Mouse (Mus musculus) hindbrain, embryonic 13.5 days (tissue): ENCODE measurements around the gene Tgm2. TPM values are rescaled to one million over a fixed set of nuclear protein-coding genes. Genes with fewer than 3 reads are reported as not detected.

ENCODE experiments used
- ATAC-seq: fragments of 200-750 bp; cut with Nextera tagmentation; 2 replicates; pipeline ENCODE4 v1.8.0; 2017; ENCODE audit warnings: moderate TSS enrichment; ENCODE audit not compliant: low FRiP score
- H3K27ac ChIP-seq: fragments of 300-500 bp; sonication (generic); 2 replicates; pipeline ENCODE4 v1.5.1; 2015; ENCODE audit warnings: inconsistent platforms, mild to moderate bottlenecking, moderate library complexity
- H3K27me3 ChIP-seq: fragments of 300-500 bp; sonication (generic); 2 replicates; pipeline ENCODE4 v1.6.1; 2015; ENCODE audit warnings: mild to moderate bottlenecking, inconsistent platforms
- H3K36me3 ChIP-seq: fragments of 300-500 bp; sonication (generic); 2 replicates; pipeline ENCODE4 v1.6.1; 2015; ENCODE audit warnings: mild to moderate bottlenecking, inconsistent platforms
- H3K4me1 ChIP-seq: fragments of 300-500 bp; sonication (generic); replicated peaks from 2 replicates; pipeline ENCODE4 v1.6.1; 2015; ENCODE audit warnings: inconsistent platforms
- H3K4me2 ChIP-seq: fragments of 300-500 bp; sonication (generic); 2 replicates; pipeline ENCODE4 v1.6.1; 2015; ENCODE audit warnings: inconsistent platforms, mild to moderate bottlenecking, moderate library complexity
- H3K4me3 ChIP-seq: fragments of 300-500 bp; sonication (generic); 2 replicates; pipeline ENCODE4 v1.5.1; 2015; ENCODE audit warnings: mild to moderate bottlenecking, inconsistent platforms
- H3K9ac ChIP-seq: fragments of 300-500 bp; sonication (generic); 2 replicates; pipeline ENCODE4 v1.6.1; 2015; ENCODE audit warnings: mild to moderate bottlenecking, inconsistent platforms
- H3K9me3 ChIP-seq: fragments of 300-500 bp; sonication (generic); 2 replicates; pipeline ENCODE4 v1.6.1; 2016; ENCODE audit warnings: inconsistent platforms
- WGBS: fragments of 180-500 bp; shearing (Covaris S2); methylation state at CpG from one replicate; pipeline ENCODE4 v1.1.7; 2015; 5-methylcytosine and 5-hydroxymethylcytosine counted together
- polyA plus RNA-seq: library from polyadenylated mRNA; unstranded; fragments of >200 nt; fragmentation: Nextera tagmentation; extraction: Ambion mirVana; gene quantifications from 2 replicates; pipeline ENCODE4 v1.2.1, GENCODE M21; 2015

The Tgm2 gene
- polyA plus RNA-seq, 1 experiment from 2014 or later: 10.1 TPM

GRCm38 (mm10) chr2:158146971-158147370, 735 bp upstream of the Tgm2 start:
- no peaks in the 10 kb centered on the region for H3K9me3 ChIP-seq
- 92% methylated on average over 8 of the region's 8 CpGs for WGBS

GRCm38 (mm10) chr2:158145528-158146065, 639 bp downstream of the Tgm2 start:
- H3K4me1 ChIP-seq: peaks cover 23% of the 10 kb centered on the region
- H3K4me2 ChIP-seq: peak overlapping the region; percentile 56
- no peaks in the 10 kb centered on the region for H3K36me3 ChIP-seq
- H3K4me3 ChIP-seq: peak overlapping the region; percentile 29; the same call in 1 of the 2 replicates
- no peak overlapping the region for H3K27ac ChIP-seq
- ATAC-seq: no peak
- peaks cover 26% of the 10 kb centered on the region for H3K27me3 ChIP-seq
- H3K9ac ChIP-seq: no peak overlapping the region
- H3K9me3 ChIP-seq: no peaks in the 10 kb centered on the region
- WGBS: 65% methylated on average over 5 of the region's 5 CpGs

More at GRCm38 (mm10) chr2:158146971-158147370, 735 bp upstream of the Tgm2 start:
- no peak; the same call in 1 of the 2 replicates for ATAC-seq
- Histone ChIP-seq H3K27ac (no peak overlapping the region), H3K36me3 (no peaks in the 10 kb centered on the region), H3K9ac (no peak overlapping the region), H3K4me1 (peaks cover 15% of the 10 kb centered on the region), H3K27me3 (peaks cover 26% of the 10 kb centered on the region), H3K4me3 (no peak overlapping the region), H3K4me2 (no peak overlapping the region)

- no peak overlapping the region for H3K27ac ChIP-seq
- H3K4me1 ChIP-seq: peaks cover 29% of the 10 kb centered on the region
- ATAC-seq: no peak
- H3K27me3 ChIP-seq: peaks cover 26% of the 10 kb centered on the region
- 82% methylated on average over 6 of the region's 6 CpGs for WGBS
- no peaks in the 10 kb centered on the region for H3K9me3 ChIP-seq
- H3K4me3 ChIP-seq: no peak overlapping the region
- no peak overlapping the region for H3K9ac ChIP-seq
- no peaks in the 10 kb centered on the region for H3K36me3 ChIP-seq
- no peak overlapping the region for H3K4me2 ChIP-seq
These were observed 1.3 kb downstream of the Tgm2 start for GRCm38 (mm10) chr2:158144750-158145527.

GRCm38 (mm10) chr2:158144263-158144662, 2.0 kb downstream of the Tgm2 start:
- Histone ChIP-seq H3K27ac (no peak overlapping the region), H3K4me3 (no peak overlapping the region), H3K9ac (no peak overlapping the region), H3K9me3 (no peaks in the 10 kb centered on the region), H3K4me2 (no peak overlapping the region), H3K36me3 (no peaks in the 10 kb centered on the region), H3K4me1 (peaks cover 35% of the 10 kb centered on the region), H3K27me3 (peaks cover 26% of the 10 kb centered on the region)
- 54% methylated on average over 8 of the region's 8 CpGs for WGBS
- ATAC-seq: no peak

- ATAC-seq: no peak
- Histone ChIP-seq H3K9ac (no peak overlapping the region), H3K4me1 (peaks cover 39% of the 10 kb centered on the region)
These were observed 2.4 kb downstream of the Tgm2 start for GRCm38 (mm10) chr2:158143816-158144215.

GRCm38 (mm10) chr2:158142981-158143380, 3.3 kb downstream of the Tgm2 start:
- H3K4me1 ChIP-seq: peaks cover 39% of the 10 kb centered on the region
- 85% methylated on average over 18 of the region's 18 CpGs for WGBS

More at GRCm38 (mm10) chr2:158143816-158144215, 2.4 kb downstream of the Tgm2 start:
- Histone ChIP-seq H3K4me2 (no peak overlapping the region), H3K4me3 (no peak overlapping the region), H3K27me3 (peaks cover 26% of the 10 kb centered on the region), H3K36me3 (no peaks in the 10 kb centered on the region), H3K27ac (no peak overlapping the region), H3K9me3 (no peaks in the 10 kb centered on the region)
- 65% methylated on average over 3 of the region's 3 CpGs for WGBS

GRCm38 (mm10) chr2:158141690-158142440, 4.4 kb downstream of the Tgm2 start:
- H3K36me3 ChIP-seq: no peaks in the 10 kb centered on the region
- peaks cover 39% of the 10 kb centered on the region for H3K4me1 ChIP-seq
- no peak overlapping the region for H3K27ac ChIP-seq
- H3K9me3 ChIP-seq: no peaks in the 10 kb centered on the region
- 84% methylated on average over 7 of the region's 7 CpGs for WGBS
- no peak for ATAC-seq
- peaks cover 23% of the 10 kb centered on the region for H3K27me3 ChIP-seq
- no peak overlapping the region for H3K9ac ChIP-seq
- H3K4me3 ChIP-seq: no peak overlapping the region
- H3K4me2 ChIP-seq: no peak overlapping the region

More at GRCm38 (mm10) chr2:158142981-158143380, 3.3 kb downstream of the Tgm2 start:
- Histone ChIP-seq H3K27ac (no peak overlapping the region), H3K4me2 (no peak overlapping the region), H3K4me3 (no peak overlapping the region), H3K9ac (no peak overlapping the region), H3K9me3 (no peaks in the 10 kb centered on the region), H3K27me3 (peaks cover 26% of the 10 kb centered on the region), H3K36me3 (no peaks in the 10 kb centered on the region)
- ATAC-seq: no peak

- Histone ChIP-seq H3K36me3 (no peaks in the 10 kb centered on the region), H3K27me3 (peaks cover 19% of the 10 kb centered on the region), H3K9ac (no peak overlapping the region), H3K9me3 (no peaks in the 10 kb centered on the region), H3K4me1 (peaks cover 37% of the 10 kb centered on the region), H3K4me3 (no peak overlapping the region), H3K4me2 (no peak overlapping the region), H3K27ac (no peak overlapping the region)
- ATAC-seq: no peak
- 92% methylated on average over 7 of the region's 7 CpGs for WGBS
These were observed 5.0 kb downstream of the Tgm2 start for GRCm38 (mm10) chr2:158141271-158141670.

GRCm38 (mm10) chr2:158140664-158141063, 5.6 kb downstream of the Tgm2 start:
- Histone ChIP-seq H3K9me3 (no peaks in the 10 kb centered on the region), H3K36me3 (no peaks in the 10 kb centered on the region), H3K27ac (no peak overlapping the region), H3K27me3 (peaks cover 13% of the 10 kb centered on the region), H3K4me1 (peaks cover 34% of the 10 kb centered on the region), H3K4me2 (no peak overlapping the region), H3K9ac (no peak overlapping the region), H3K4me3 (no peak overlapping the region)
- no peak for ATAC-seq
- 85% methylated on average over 5 of the region's 5 CpGs for WGBS

- H3K36me3 ChIP-seq: no peaks in the 10 kb centered on the region
- ATAC-seq: peak; percentile 46; the same call in 1 of the 2 replicates
- WGBS: 31% methylated on average over 7 of the region's 7 CpGs
These were observed 6.6 kb downstream of the Tgm2 start for GRCm38 (mm10) chr2:158139628-158140027.

GRCm38 (mm10) chr2:158138778-158139177, 7.5 kb downstream of the Tgm2 start:
- no peaks in the 10 kb centered on the region for H3K9me3 ChIP-seq
- 90% methylated on average over 9 of the region's 9 CpGs for WGBS
- H3K36me3 ChIP-seq: no peaks in the 10 kb centered on the region
- H3K27me3 ChIP-seq: no peaks in the 10 kb centered on the region
- H3K4me2 ChIP-seq: no peak overlapping the region
- no peak overlapping the region for H3K4me3 ChIP-seq
- no peak overlapping the region; the same call in 1 of the 2 replicates for H3K27ac ChIP-seq
- peaks cover 30% of the 10 kb centered on the region for H3K4me1 ChIP-seq
- H3K9ac ChIP-seq: no peak overlapping the region
- no peak for ATAC-seq

More at GRCm38 (mm10) chr2:158139628-158140027, 6.6 kb downstream of the Tgm2 start:
- no peak overlapping the region for H3K4me2 ChIP-seq
- H3K4me3 ChIP-seq: no peak overlapping the region
- peak overlapping the region; percentile 21; the same call in 1 of the 2 replicates for H3K9ac ChIP-seq
- 0 out of 2 replicates have a peak, but pooled peaks cover 2% of the 10 kb centered on the region for H3K27me3 ChIP-seq
- peaks cover 34% of the 10 kb centered on the region for H3K4me1 ChIP-seq
- no peaks in the 10 kb centered on the region for H3K9me3 ChIP-seq
- H3K27ac ChIP-seq: peak overlapping the region; percentile 35; the same call in 1 of the 2 replicates

- H3K4me2 ChIP-seq: no peak overlapping the region
- H3K4me1 ChIP-seq: peaks cover 24% of the 10 kb centered on the region
- no peaks in the 10 kb centered on the region for H3K27me3 ChIP-seq
- no peak overlapping the region for H3K4me3 ChIP-seq
- H3K27ac ChIP-seq: no peak overlapping the region
- WGBS: 93% methylated on average over 12 of the region's 12 CpGs
- no peak for ATAC-seq
- no peaks in the 10 kb centered on the region for H3K9me3 ChIP-seq
- H3K9ac ChIP-seq: no peak overlapping the region
- no peaks in the 10 kb centered on the region for H3K36me3 ChIP-seq
These were observed 8.5 kb downstream of the Tgm2 start for GRCm38 (mm10) chr2:158137771-158138170.
